Mouse (Mus musculus) neural tube, embryonic 13.5 days (tissue): ENCODE data around the gene Gm10260. TPM values are rescaled to one million over a fixed set of nuclear protein-coding genes. Genes with fewer than 3 reads are reported as not detected.
A peak's percentile ranks its signal among the peaks of the same experiment; 100 is the strongest.

Experiments used
- ATAC-seq: fragments of 200-750 bp; cut with Nextera tagmentation; 2 replicates; pipeline ENCODE4 v1.8.0; 2017; ENCODE audit warnings: low read depth, mild to moderate bottlenecking, moderate TSS enrichment, moderate library complexity
- H3K27ac ChIP-seq: fragments of 300-500 bp; sonication (generic); replicated peaks from 2 replicates; pipeline ENCODE4 v1.5.1; 2015; ENCODE audit warnings: moderate library complexity, mild to moderate bottlenecking, inconsistent platforms
- H3K27me3 ChIP-seq: fragments of 300-500 bp; sonication (generic); 2 replicates; pipeline ENCODE4 v1.6.1; 2015; ENCODE audit warnings: mild to moderate bottlenecking, inconsistent platforms
- H3K36me3 ChIP-seq: fragments of 300-500 bp; sonication (generic); 2 replicates; pipeline ENCODE4 v1.6.1; 2015; ENCODE audit warnings: mild to moderate bottlenecking, inconsistent platforms
- H3K4me1 ChIP-seq: fragments of 300-500 bp; sonication (generic); replicated peaks from 2 replicates; pipeline ENCODE4 v1.6.1; 2015; ENCODE audit warnings: inconsistent platforms
- H3K4me2 ChIP-seq: fragments of 300-500 bp; sonication (generic); 2 replicates; pipeline ENCODE4 v1.6.1; 2015; ENCODE audit warnings: inconsistent platforms, mild to moderate bottlenecking, moderate library complexity
- H3K4me3 ChIP-seq: fragments of 300-500 bp; sonication (generic); 2 replicates; pipeline ENCODE4 v1.5.1; 2015; ENCODE audit warnings: mild to moderate bottlenecking, inconsistent platforms
- H3K9ac ChIP-seq: fragments of 300-500 bp; sonication (generic); 2 replicates; pipeline ENCODE4 v1.6.1; 2015; ENCODE audit warnings: moderate library complexity, mild to moderate bottlenecking, inconsistent platforms
- H3K9me3 ChIP-seq: fragments of 300-500 bp; sonication (generic); 2 replicates; pipeline ENCODE4 v1.6.1; 2016; ENCODE audit warnings: inconsistent platforms
- WGBS: fragments of 180-500 bp; shearing (Covaris S2); methylation state at CpG from one replicate; pipeline ENCODE4 v1.1.7; 2015; 5-methylcytosine and 5-hydroxymethylcytosine counted together
- polyA plus RNA-seq: library from polyadenylated mRNA; unstranded; fragments of >200 nt; fragmentation: Nextera tagmentation; extraction: Ambion mirVana; gene quantifications from 2 replicates; pipeline ENCODE4 v1.2.1, GENCODE M21; 2015

Gm10260 gene
- polyA plus RNA-seq, 1 experiment from 2014 or later, result 4.2 TPM

DNA sequence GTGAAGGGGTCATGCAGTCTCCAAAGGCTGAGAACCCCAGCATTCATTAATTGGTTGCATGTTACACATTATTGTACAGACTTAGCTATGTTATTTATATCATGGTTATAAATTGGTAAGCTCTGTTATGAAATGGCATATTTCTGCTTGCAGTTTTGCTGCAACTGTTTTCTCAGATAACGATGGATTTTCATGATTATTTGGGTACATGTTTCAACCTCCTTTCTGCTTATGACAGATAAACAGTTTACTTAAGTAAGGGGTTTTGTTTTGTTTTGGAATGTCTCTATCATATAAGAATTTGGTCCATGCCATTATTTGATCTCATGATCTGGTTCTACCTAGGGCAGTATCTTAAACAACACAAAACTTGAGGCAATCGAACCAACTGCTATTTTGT is 5.5 kb upstream of the Gm10260 start:
- H3K4me1 ChIP-seq, result peaks cover 26% of the 10 kb centered on the region
- H3K27ac ChIP-seq, result no peak overlapping the region
- H3K4me3 ChIP-seq, result no peak overlapping the region
- no peaks in the 10 kb centered on the region for H3K27me3 ChIP-seq
- ATAC-seq, result no peak
- 89% methylated on average over 2 of the region's 2 CpGs for WGBS
- H3K9me3 ChIP-seq, result no peaks in the 10 kb centered on the region
- H3K9ac ChIP-seq, result no peak overlapping the region
- H3K36me3 ChIP-seq, result no peaks in the 10 kb centered on the region
- H3K4me2 ChIP-seq, result no peak overlapping the region

DNA sequence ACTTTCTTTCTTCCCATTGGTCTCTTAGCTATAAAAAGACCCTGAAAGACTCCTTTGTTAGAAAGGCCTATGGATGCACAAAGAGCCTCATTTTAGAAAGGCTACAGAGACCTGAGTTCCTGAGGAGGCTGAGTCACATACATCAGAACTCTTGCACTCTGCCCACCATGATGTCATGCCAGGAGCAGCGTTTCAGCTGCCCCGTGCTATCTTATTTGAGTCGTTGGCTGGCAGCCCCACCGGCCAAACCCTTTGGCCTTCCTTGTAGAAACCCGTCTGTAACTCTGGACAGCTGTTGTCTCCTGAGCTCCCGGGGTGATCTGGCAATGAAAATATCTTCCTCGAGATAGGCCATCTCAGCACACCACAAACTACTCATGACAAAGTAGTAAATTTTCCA is 3.6 kb upstream of the Gm10260 start:
- Histone ChIP-seq H3K27me3 (no peaks in the 10 kb centered on the region), H3K36me3 (no peaks in the 10 kb centered on the region), H3K9me3 (no peaks in the 10 kb centered on the region), H3K27ac (0 out of 2 replicates have a peak overlapping the region, but pooled peaks have one; percentile 56), H3K4me3 (no peak overlapping the region), H3K4me1 (peaks cover 25% of the 10 kb centered on the region), H3K4me2 (no peak overlapping the region), H3K9ac (no peak overlapping the region)
- WGBS, result 47% methylated on average over 7 of the region's 7 CpGs
- ATAC-seq, result peak; percentile 57

- H3K4me3 ChIP-seq, result no peak overlapping the region
- H3K9ac ChIP-seq, result no peak overlapping the region
- H3K27ac ChIP-seq, result peak overlapping the region; percentile 56
- 54% methylated on average over 6 of the region's 6 CpGs for WGBS
- H3K4me1 ChIP-seq, result peaks cover 19% of the 10 kb centered on the region
- 0 out of 2 replicates have a peak overlapping the region, but pooled peaks have one; percentile 5 for H3K4me2 ChIP-seq
- H3K9me3 ChIP-seq, result no peaks in the 10 kb centered on the region
- H3K36me3 ChIP-seq, result no peaks in the 10 kb centered on the region
- no peaks in the 10 kb centered on the region for H3K27me3 ChIP-seq
- no peak for ATAC-seq
Measured at GRCm38 (mm10) chr13:97763436-97763835, 3.0 kb upstream of the Gm10260 start.

DNA sequence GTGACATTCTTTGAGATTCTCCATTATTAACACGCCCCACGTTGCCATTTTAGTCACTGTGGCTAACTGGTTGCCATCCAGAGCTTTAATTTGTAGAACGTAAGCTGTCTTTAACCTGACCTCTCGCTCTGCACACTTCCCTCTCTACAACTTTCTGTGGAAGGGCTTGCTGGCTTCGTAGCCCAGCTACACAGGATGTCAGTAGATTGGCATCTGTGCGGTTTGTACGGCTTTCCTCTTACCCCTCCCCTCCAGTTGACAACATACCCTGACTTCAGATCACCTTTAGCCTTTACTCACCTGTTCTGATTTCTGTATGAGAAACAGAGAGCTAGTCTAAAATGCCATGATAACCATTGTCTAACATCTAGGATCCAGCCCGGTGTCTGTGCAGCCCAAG is 1.7 kb upstream of the Gm10260 start:
- ATAC-seq, result no peak
- no peak overlapping the region for H3K27ac ChIP-seq
- no peaks in the 10 kb centered on the region for H3K27me3 ChIP-seq
- no peak overlapping the region for H3K4me2 ChIP-seq
- H3K4me3 ChIP-seq, result no peak overlapping the region
- H3K4me1 ChIP-seq, result peaks cover 24% of the 10 kb centered on the region
- no peaks in the 10 kb centered on the region for H3K9me3 ChIP-seq
- H3K9ac ChIP-seq, result no peak overlapping the region
- WGBS, result 93% methylated on average over 8 of the region's 8 CpGs
- no peaks in the 10 kb centered on the region for H3K36me3 ChIP-seq

DNA sequence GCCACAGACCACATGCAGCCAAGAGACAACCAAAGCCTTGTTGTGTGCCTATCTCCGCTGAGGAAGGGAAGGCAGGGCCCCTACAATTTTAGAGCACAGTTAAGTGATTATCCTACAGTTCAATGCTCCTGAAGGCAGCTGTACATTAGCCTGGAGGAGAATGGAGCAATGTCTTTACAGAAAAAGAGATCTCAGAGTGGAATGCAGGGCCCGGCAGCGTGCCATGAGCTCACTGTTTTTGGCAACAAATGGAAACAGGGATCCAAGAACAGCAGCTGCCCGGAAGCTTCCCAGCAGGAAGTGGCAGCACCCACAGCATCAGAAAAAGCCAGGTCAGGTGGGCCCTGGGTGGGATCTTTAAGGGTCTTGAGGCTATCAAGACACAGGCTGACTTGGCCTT is 3.4 kb downstream of the Gm10260 start:
- no peak overlapping the region for H3K4me3 ChIP-seq
- 31% methylated on average over 4 of the region's 4 CpGs for WGBS

GRCm38 (mm10) chr13:97756091-97756490 is 4.3 kb downstream of the Gm10260 start:
- ATAC-seq, result no peak

More for the DNA sequence above, 3.4 kb downstream of the Gm10260 start:
- no peaks in the 10 kb centered on the region for H3K9me3 ChIP-seq
- H3K36me3 ChIP-seq, result no peaks in the 10 kb centered on the region
- peaks cover 22% of the 10 kb centered on the region for H3K4me1 ChIP-seq
- peak; percentile 74 for ATAC-seq
- no peak overlapping the region for H3K4me2 ChIP-seq
- no peak overlapping the region for H3K9ac ChIP-seq
- peak overlapping the region; percentile 81 for H3K27ac ChIP-seq
- H3K27me3 ChIP-seq, result no peaks in the 10 kb centered on the region

GRCm38 (mm10) chr13:97750851-97751381 is 9.5 kb downstream of the Gm10260 start:
- peak; percentile 54 for ATAC-seq
- H3K4me2 ChIP-seq, result 0 out of 2 replicates have a peak overlapping the region, but pooled peaks have one; percentile 1
- H3K27me3 ChIP-seq, result no peaks in the 10 kb centered on the region
- H3K9ac ChIP-seq, result no peak overlapping the region
- no peak overlapping the region for H3K4me3 ChIP-seq
- no peaks in the 10 kb centered on the region for H3K9me3 ChIP-seq
- peaks cover 47% of the 10 kb centered on the region for H3K4me1 ChIP-seq
- 33% methylated on average over 4 of the region's 4 CpGs for WGBS
- H3K27ac ChIP-seq, result peak overlapping the region; percentile 92
- no peaks in the 10 kb centered on the region for H3K36me3 ChIP-seq

More at GRCm38 (mm10) chr13:97756091-97756490, 4.3 kb downstream of the Gm10260 start:
- no peak overlapping the region for H3K4me2 ChIP-seq
- no peaks in the 10 kb centered on the region for H3K36me3 ChIP-seq
- WGBS, result 73% methylated on average over 6 of the region's 6 CpGs
- H3K27ac ChIP-seq, result peak overlapping the region; percentile 81
- peaks cover 27% of the 10 kb centered on the region for H3K4me1 ChIP-seq
- H3K27me3 ChIP-seq, result no peaks in the 10 kb centered on the region
- H3K4me3 ChIP-seq, result no peak overlapping the region
- H3K9ac ChIP-seq, result no peak overlapping the region
- no peaks in the 10 kb centered on the region for H3K9me3 ChIP-seq

DNA sequence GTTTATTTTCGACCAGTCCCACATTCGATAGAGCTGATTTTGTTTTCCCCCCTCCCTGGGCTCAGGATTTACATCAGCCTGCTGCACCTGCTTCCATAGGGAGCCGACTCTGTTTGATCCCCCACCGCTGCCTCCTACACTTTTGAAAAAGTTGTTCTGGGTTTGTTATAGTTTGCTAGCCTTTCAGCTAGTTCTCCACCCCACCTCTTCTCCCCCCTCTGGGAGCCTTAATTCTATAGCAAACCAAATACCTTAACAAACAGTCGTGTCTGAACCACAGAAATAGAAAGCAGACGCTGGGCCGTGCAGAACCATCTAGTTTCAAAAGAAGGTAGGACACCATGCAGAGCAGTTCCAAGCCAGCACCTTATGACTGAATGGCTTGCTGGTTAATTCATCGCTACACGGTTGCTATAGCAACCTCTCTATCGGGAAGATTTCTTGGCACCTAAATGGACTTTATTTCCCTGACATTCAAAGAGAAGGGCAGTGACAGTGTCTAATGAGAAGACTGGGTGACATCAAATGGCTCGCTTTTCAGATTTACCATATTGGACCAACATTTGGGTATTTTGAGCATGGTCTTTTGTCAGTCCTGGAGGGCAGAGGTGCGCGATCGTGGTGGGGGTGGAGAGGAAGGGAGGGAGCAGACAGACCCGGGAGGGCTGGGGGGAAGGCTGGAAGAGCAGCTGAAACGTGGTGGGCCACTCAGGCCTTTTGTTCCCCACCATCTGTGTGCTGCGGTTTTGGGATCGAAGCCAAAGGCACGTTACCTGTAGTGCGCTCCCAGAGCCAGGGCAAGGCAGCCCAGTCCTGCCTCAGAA is 13.2 kb downstream of the Gm10260 start:
- 0 out of 2 replicates have a peak overlapping the region, but pooled peaks have one; percentile 2 for H3K4me3 ChIP-seq
- H3K27me3 ChIP-seq, result no peaks in the 10 kb centered on the region
- WGBS, result 9% methylated on average over 20 of the region's 20 CpGs
- H3K27ac ChIP-seq, result peak overlapping the region; percentile 90
- H3K4me2 ChIP-seq, result peak overlapping the region; percentile 42
- peaks cover 68% of the 10 kb centered on the region for H3K4me1 ChIP-seq
- peak overlapping the region; percentile 56 for H3K9ac ChIP-seq
- no peaks in the 10 kb centered on the region for H3K36me3 ChIP-seq
- peak; percentile 88 for ATAC-seq
- no peaks in the 10 kb centered on the region for H3K9me3 ChIP-seq

DNA sequence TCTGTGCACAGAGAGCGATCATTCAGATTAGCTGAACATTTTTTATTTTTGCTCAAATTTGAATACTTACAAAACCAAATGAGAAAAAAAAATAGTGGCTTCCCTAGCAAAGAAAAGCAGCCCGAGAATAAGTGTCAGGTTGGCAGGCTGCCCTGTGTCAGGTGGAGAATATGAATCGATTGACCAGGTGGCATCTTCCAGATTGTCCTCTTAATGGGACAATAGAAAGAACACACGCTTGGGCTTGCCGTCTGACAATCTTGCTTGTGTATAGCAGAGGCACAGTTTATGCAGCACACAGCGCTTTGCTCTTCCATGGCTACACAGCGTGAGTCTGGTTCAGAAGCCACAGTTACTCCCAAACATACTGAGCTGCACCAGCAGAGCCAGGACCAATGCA is 15.8 kb downstream of the Gm10260 start:
- no peak for ATAC-seq
- Histone ChIP-seq H3K4me3 (no peak overlapping the region), H3K9ac (no peak overlapping the region), H3K36me3 (no peaks in the 10 kb centered on the region), H3K9me3 (no peaks in the 10 kb centered on the region), H3K4me2 (no peak overlapping the region), H3K4me1 (peaks cover 50% of the 10 kb centered on the region), H3K27me3 (no peaks in the 10 kb centered on the region), H3K27ac (0 out of 2 replicates have a peak overlapping the region, but pooled peaks have one; percentile 18)
- WGBS, result 57% methylated on average over 7 of the region's 7 CpGs

- no peaks in the 10 kb centered on the region for H3K27me3 ChIP-seq
- peaks cover 50% of the 10 kb centered on the region for H3K4me1 ChIP-seq
- no peak overlapping the region for H3K9ac ChIP-seq
- 63% methylated on average over 2 of the region's 2 CpGs for WGBS
- H3K27ac ChIP-seq, result no peak overlapping the region
- no peaks in the 10 kb centered on the region for H3K9me3 ChIP-seq
- H3K4me3 ChIP-seq, result no peak overlapping the region
- ATAC-seq, result no peak
- H3K36me3 ChIP-seq, result no peaks in the 10 kb centered on the region
- H3K4me2 ChIP-seq, result no peak overlapping the region
Measured at GRCm38 (mm10) chr13:97744036-97744435, 16.4 kb downstream of the Gm10260 start.

DNA sequence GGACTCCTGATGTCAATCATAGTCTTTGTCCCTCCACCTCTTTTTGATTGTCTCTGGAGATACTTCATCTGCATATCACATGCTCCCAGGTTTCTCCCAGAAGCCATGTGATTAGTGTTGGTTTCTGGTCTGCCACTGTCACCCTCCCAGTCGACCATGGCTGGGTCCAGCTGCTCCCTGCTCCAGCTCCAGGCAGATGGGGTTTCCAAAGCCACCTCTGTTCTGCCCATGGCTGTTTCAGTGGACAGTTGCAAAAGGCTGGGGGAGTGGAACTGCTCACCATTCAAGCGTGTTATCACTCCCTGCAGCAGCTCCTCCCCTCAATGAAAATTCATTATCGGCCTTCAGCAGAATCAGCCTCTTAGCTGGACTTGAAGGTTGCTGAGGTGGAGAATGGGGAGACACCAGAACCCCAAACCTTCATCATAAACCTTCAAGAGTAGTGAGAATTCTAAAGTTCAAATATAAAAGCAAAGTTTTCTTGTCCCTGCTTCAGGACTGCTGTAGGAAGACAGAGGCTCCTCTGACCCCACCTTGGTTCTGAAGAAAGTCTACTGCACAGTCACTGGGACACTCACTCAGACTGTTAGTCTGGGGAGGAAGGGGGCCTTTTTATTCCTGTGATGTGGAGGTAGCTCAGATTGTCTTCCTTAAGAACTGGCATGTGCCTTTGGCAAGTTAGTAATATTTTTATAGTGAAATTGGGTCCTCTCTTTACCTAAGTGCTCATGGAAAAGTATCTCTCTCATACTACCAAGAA is 17.0 kb downstream of the Gm10260 start:
- H3K27ac ChIP-seq, result no peak overlapping the region
- no peaks in the 10 kb centered on the region for H3K36me3 ChIP-seq
- no peak overlapping the region for H3K4me3 ChIP-seq
- H3K9me3 ChIP-seq, result no peaks in the 10 kb centered on the region
- ATAC-seq, result no peak
- WGBS, result 40% methylated on average over 3 of the region's 3 CpGs
- no peak overlapping the region for H3K4me2 ChIP-seq
- H3K9ac ChIP-seq, result no peak overlapping the region
- peaks cover 49% of the 10 kb centered on the region for H3K4me1 ChIP-seq
- H3K27me3 ChIP-seq, result no peaks in the 10 kb centered on the region

GRCm38 (mm10) chr13:97735931-97736330 is 24.5 kb downstream of the Gm10260 start:
- H3K27ac ChIP-seq, result no peak overlapping the region
- H3K4me3 ChIP-seq, result no peak overlapping the region
- 95% methylated on average over 6 of the region's 6 CpGs for WGBS
- H3K9me3 ChIP-seq, result no peaks in the 10 kb centered on the region
- no peaks in the 10 kb centered on the region for H3K36me3 ChIP-seq
- no peak overlapping the region for H3K4me2 ChIP-seq
- no peaks in the 10 kb centered on the region for H3K27me3 ChIP-seq
- no peak for ATAC-seq
- H3K4me1 ChIP-seq, result 0 out of 2 replicates have a peak, but pooled peaks cover 3% of the 10 kb centered on the region
- H3K9ac ChIP-seq, result no peak overlapping the region
